Mouse (Mus musculus): ENCODE results near the gene Cope. TPM values are rescaled to one million over a fixed set of nuclear protein-coding genes. Genes with fewer than 3 reads are reported as not detected.
A peak's percentile ranks its signal among the peaks of the same experiment; 100 is the strongest.

Gene Cope
- total and polyA plus RNA-seq, 3 experiments = 134 to 243 (median 191) TPM

GRCm38 (mm10) chr8:70300881-70301280 is 1.4 kb upstream of the Cope start:
- H3K9ac ChIP-seq (ENCODE audit: insufficient read depth, low read depth) = no peak overlapping the region

DNA sequence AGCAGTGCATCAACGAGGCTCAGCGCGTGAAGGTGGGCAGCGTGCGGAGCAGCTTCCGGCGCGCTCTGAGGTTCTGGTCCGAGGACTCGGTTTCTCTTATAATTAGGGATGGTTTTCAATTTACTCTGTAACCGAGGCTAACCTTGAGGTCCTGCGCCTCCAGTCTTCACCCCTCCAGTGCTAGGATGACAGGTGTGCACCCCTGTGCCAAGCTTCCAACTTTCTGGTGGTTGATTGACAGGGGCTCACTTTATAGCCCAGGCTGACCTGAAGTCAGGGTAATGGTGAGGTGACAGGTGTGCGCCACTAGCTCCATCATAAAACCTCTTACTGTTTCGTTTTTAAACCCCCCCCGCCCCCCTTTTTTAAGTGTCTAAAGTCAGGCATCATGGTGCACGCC is 583 bp downstream of the Cope start:
- Histone ChIP-seq H3K4me2 (ENCODE audit: insufficient read depth, low read depth, poor library complexity, severe bottlenecking) (peak overlapping the region; percentile 91), H3K27me3 (replicated peaks) (no peaks in the 10 kb centered on the region), H3K79me2 (replicated peaks; ENCODE audit: control insufficient read depth, extremely low read depth, insufficient read depth, poor library complexity, severe bottlenecking) (peaks cover 44% of the 10 kb centered on the region), H3K27ac (ENCODE audit: insufficient read depth, low read depth) (peak overlapping the region; percentile 25; the same call in 1 of the 2 replicates), H3K4me3 (replicated peaks in 1 of 3; ENCODE audit: low read depth in 2 of 3, low read length in 2 of 3, poor library complexity in 1 of 3) (peak overlapping the region; percentile 75 to 99 (median 95)), H3K36me3 (replicated peaks in 1 of 2; ENCODE audit: control insufficient read depth in 1 of 2, insufficient read depth in 1 of 2, low read length in 1 of 2) (peaks cover 43 to 68% of the 10 kb centered on the region in 2 experiments), H3K4me1 (ENCODE audit: control insufficient read depth in 1 of 2, insufficient read depth in 2 of 2) (peaks cover 12 to 31% of the 10 kb centered on the region in 2 experiments), H3K9me3 (replicated peaks; ENCODE audit: low read length) (no peaks in the 10 kb centered on the region), H3K9ac (ENCODE audit: insufficient read depth, low read depth) (peak overlapping the region; percentile 87)
- TF ChIP-seq ZMIZ1 (IDR thresholded peaks at IDR 0.05; ENCODE audit: low read depth, low read length) (0 out of 2 replicates have a peak, but pooled peaks have one; percentile 1), MAZ (IDR thresholded peaks at IDR 0.05; ENCODE audit: low read depth, low read length) (no peak), POLR2AphosphoS2 (IDR thresholded peaks at IDR 0.05; ENCODE audit: low read depth, low read length) (no peak), USF2 (conservative IDR thresholded peaks at IDR 0.05; ENCODE audit: low read depth, low read length) (no peak)
- no peak for DNase-seq (ENCODE audit: extremely low read depth)
- in situ Hi-C loops (cut with MboI; ENCODE audit: low pct_ligation_motif_present, low pct_unique_long_range_greater_than_20kb, low sequenced_read_pairs) = no loop called here
- dilution Hi-C loops (cut with MboI; ENCODE audit: extremely low pct_ligation_motif_present, extremely low pct_unique_long_range_greater_than_20kb, low sequenced_read_pairs) = no loop called here

More at GRCm38 (mm10) chr8:70300881-70301280, 1.4 kb upstream of the Cope start:
- Histone ChIP-seq H3K9me3 (replicated peaks; ENCODE audit: low read length) (no peaks in the 10 kb centered on the region), H3K4me3 (replicated peaks in 1 of 3; ENCODE audit: low read depth in 2 of 3, low read length in 2 of 3, poor library complexity in 1 of 3) (peak overlapping the region in 2 of 3 experiments; percentile 0 to 9), H3K4me2 (ENCODE audit: insufficient read depth, low read depth, poor library complexity, severe bottlenecking) (peak overlapping the region; percentile 74), H3K4me1 (ENCODE audit: control insufficient read depth in 1 of 2, insufficient read depth in 2 of 2) (peaks cover 12 to 31% of the 10 kb centered on the region in 2 experiments), H3K27me3 (replicated peaks) (no peaks in the 10 kb centered on the region), H3K27ac (ENCODE audit: insufficient read depth, low read depth) (no peak overlapping the region), H3K36me3 (replicated peaks in 1 of 2; ENCODE audit: control insufficient read depth in 1 of 2, insufficient read depth in 1 of 2, low read length in 1 of 2) (peaks cover 47 to 69% of the 10 kb centered on the region in 2 experiments), H3K79me2 (replicated peaks; ENCODE audit: control insufficient read depth, extremely low read depth, insufficient read depth, poor library complexity, severe bottlenecking) (peaks cover 44% of the 10 kb centered on the region)
- no peak for DNase-seq (ENCODE audit: extremely low read depth)
- TF ChIP-seq POLR2AphosphoS2 (IDR thresholded peaks at IDR 0.05; ENCODE audit: low read depth, low read length) = no peak
- no peak for TF ChIP-seq MYC (IDR thresholded peaks at IDR 0.05; ENCODE audit: low read depth, low read length)
- no peak for TF ChIP-seq USF2 (conservative IDR thresholded peaks at IDR 0.05; ENCODE audit: low read depth, low read length)
- no peak for TF ChIP-seq CHD2 (IDR thresholded peaks at IDR 0.05; ENCODE audit: low read length)
- no peak for TF ChIP-seq KAT2A (IDR thresholded peaks at IDR 0.05; ENCODE audit: insufficient replicate concordance, low read length)
- no peak for TF ChIP-seq NRF1 (IDR thresholded peaks at IDR 0.05; ENCODE audit: low read depth, low read length)
- TF ChIP-seq CHD1 (IDR thresholded peaks at IDR 0.05; ENCODE audit: low read depth, low read length) = no peak
- no peak for TF ChIP-seq ETS1 (conservative IDR thresholded peaks at IDR 0.05; ENCODE audit: low read depth, low read length)
- no peak for TF ChIP-seq TBP (conservative IDR thresholded peaks at IDR 0.05; ENCODE audit: low read depth, low read length)
- no peak for TF ChIP-seq MAFK (IDR thresholded peaks at IDR 0.05; ENCODE audit: insufficient replicate concordance, low read length)
- no peak for TF ChIP-seq NELFE (IDR thresholded peaks at IDR 0.05; ENCODE audit: low read depth, low read length)
- no peak for TF ChIP-seq BHLHE40 (IDR thresholded peaks at IDR 0.05; ENCODE audit: low read depth, low read length)
- dilution Hi-C loops (cut with MboI; ENCODE audit: extremely low pct_ligation_motif_present, extremely low pct_unique_long_range_greater_than_20kb, low sequenced_read_pairs) (no loop called here), in situ Hi-C loops (cut with MboI; ENCODE audit: low pct_ligation_motif_present, low pct_unique_long_range_greater_than_20kb, low sequenced_read_pairs) (no loop called here)
